Mouse (Mus musculus): ENCODE measurements around the gene Lpin2. TPM values are rescaled to one million over a fixed set of nuclear protein-coding genes. Genes with fewer than 3 reads are reported as not detected.

Gene Lpin2
- total RNA-seq, 2 experiments from 2014 or later: 38.1 to 39.7 TPM

- no peak for DNase-seq
Measured at GRCm38 (mm10) chr17:71171161-71171560, 11.2 kb upstream of the Lpin2 start.

GRCm38 (mm10) chr17:71177336-71177735, 5.0 kb upstream of the Lpin2 start:
- no peak for DNase-seq

GRCm38 (mm10) chr17:71177949-71178348, 4.4 kb upstream of the Lpin2 start:
- no peak for DNase-seq

GRCm38 (mm10) chr17:71178530-71179181, 3.7 kb upstream of the Lpin2 start:
- no peak for DNase-seq

GRCm38 (mm10) chr17:71179551-71180309, 2.6 kb upstream of the Lpin2 start:
- no peak for DNase-seq

GRCm38 (mm10) chr17:71180601-71181000, 1.8 kb upstream of the Lpin2 start:
- no peak for DNase-seq

- peak; percentile 97 to 98 for DNase-seq
Measured at GRCm38 (mm10) chr17:71182871-71183656, 704 bp downstream of the Lpin2 start.

- peak; percentile 39 to 67 for DNase-seq
Measured at GRCm38 (mm10) chr17:71183657-71184261, 1.4 kb downstream of the Lpin2 start.

- peak; percentile 20 to 35 for DNase-seq
Measured at GRCm38 (mm10) chr17:71184356-71185111, 2.2 kb downstream of the Lpin2 start.

- no peak for DNase-seq
Measured at GRCm38 (mm10) chr17:71185368-71185767, 3.0 kb downstream of the Lpin2 start.

GRCm38 (mm10) chr17:71190589-71190988, 8.2 kb downstream of the Lpin2 start:
- DNase-seq: no peak

- no peak for DNase-seq
Measured at GRCm38 (mm10) chr17:71191063-71191462, 8.7 kb downstream of the Lpin2 start.

- DNase-seq: peak; percentile 29 to 31
Measured at GRCm38 (mm10) chr17:71191651-71192419, 9.5 kb downstream of the Lpin2 start.

- no peak for DNase-seq
Measured at GRCm38 (mm10) chr17:71193019-71193418, 10.7 kb downstream of the Lpin2 start.

- DNase-seq: no peak
Measured at GRCm38 (mm10) chr17:71193485-71193884, 11.1 kb downstream of the Lpin2 start.

GRCm38 (mm10) chr17:71194906-71195632, 12.7 kb downstream of the Lpin2 start:
- no peak for DNase-seq

GRCm38 (mm10) chr17:71195633-71196391, 13.5 kb downstream of the Lpin2 start:
- DNase-seq: peak; percentile 43 to 54

- DNase-seq: no peak
Measured at GRCm38 (mm10) chr17:71196415-71196814, 14.1 kb downstream of the Lpin2 start.

- no peak for DNase-seq
Measured at GRCm38 (mm10) chr17:71199346-71199745, 17.0 kb downstream of the Lpin2 start.
